Mouse (Mus musculus): Measurements from ENCODE around the gene Emc10. TPM values are rescaled to one million over a fixed set of nuclear protein-coding genes. Genes with fewer than 3 reads are reported as not detected.

Gene Emc10
- total and polyA plus RNA-seq, 3 experiments: 91.4 to 149 TPM; not detected in 1

GRCm38 (mm10) chr7:44535657-44536589 is 39.6 kb upstream of the Emc10 start:
- H3K27ac ChIP-seq (ENCODE audit: control insufficient read depth, low read depth, low read length): no peak overlapping the region
- TF ChIP-seq MEF2A (IDR thresholded peaks at IDR 0.05; ENCODE audit: extremely low read depth, insufficient replicate concordance, low read depth, low read length, poor library complexity, severe bottlenecking) (no peak), CHD1 (IDR thresholded peaks at IDR 0.05; ENCODE audit: low read depth, low read length) (no peak), TAL1 (IDR thresholded peaks at IDR 0.05; ENCODE audit: low read length) (no peak), SIN3A (IDR thresholded peaks at IDR 0.05; ENCODE audit: low read length) (no peak), UBTF (IDR thresholded peaks at IDR 0.05; ENCODE audit: borderline replicate concordance, insufficient read depth, low read depth, low read length) (no peak), KAT2A (conservative IDR thresholded peaks at IDR 0.05; ENCODE audit: low read depth, low read length) (no peak), EP300 (IDR thresholded peaks at IDR 0.05; ENCODE audit: low read depth in 1 of 2, low read length in 2 of 2) (no peak), ETS1 (IDR thresholded peaks at IDR 0.05; ENCODE audit: low read depth, low read length) (no peak)
- no peak overlapping the region for H3K9ac ChIP-seq (ENCODE audit: control insufficient read depth, low read depth, low read length, poor library complexity, severe bottlenecking)
- no peaks in the 10 kb centered on the region for H3K36me3 ChIP-seq (ENCODE audit: control insufficient read depth in 1 of 2, insufficient read depth in 2 of 2, low read length in 2 of 2)
- no peaks in the 10 kb centered on the region for H3K4me1 ChIP-seq (ENCODE audit: control insufficient read depth in 1 of 2, insufficient read depth in 2 of 2, low read length in 2 of 2)
- DNase-seq (ENCODE audit: low read depth, low spot score): no peak
- H3K4me3 ChIP-seq (ENCODE audit: control insufficient read depth in 1 of 2, insufficient read depth in 1 of 2, low read depth in 2 of 2, low read length in 2 of 2): no peak overlapping the region
- H3K27me3 ChIP-seq (ENCODE audit: control insufficient read depth in 1 of 2, insufficient read depth in 2 of 2, low read length in 2 of 2): no peaks in the 10 kb centered on the region
- no peaks in the 10 kb centered on the region for H3K79me2 ChIP-seq (ENCODE audit: control insufficient read depth, insufficient read depth, low read length, poor library complexity)
- no peaks in the 10 kb centered on the region for H3K9me3 ChIP-seq (replicated peaks; ENCODE audit: insufficient read depth, low read length)

- Histone ChIP-seq H3K79me2 (ENCODE audit: control insufficient read depth, insufficient read depth, low read length, poor library complexity) (no peaks in the 10 kb centered on the region), H3K36me3 (ENCODE audit: control insufficient read depth in 1 of 2, insufficient read depth in 2 of 2, low read length in 2 of 2) (no peaks in the 10 kb centered on the region), H3K9me3 (replicated peaks; ENCODE audit: insufficient read depth, low read length) (no peaks in the 10 kb centered on the region), H3K4me1 (ENCODE audit: control insufficient read depth in 1 of 2, insufficient read depth in 2 of 2, low read length in 2 of 2) (no peaks in the 10 kb centered on the region), H3K27me3 (ENCODE audit: control insufficient read depth in 1 of 2, insufficient read depth in 2 of 2, low read length in 2 of 2) (no peaks in the 10 kb centered on the region), H3K27ac (ENCODE audit: control insufficient read depth, low read depth, low read length) (no peak overlapping the region), H3K9ac (ENCODE audit: control insufficient read depth, low read depth, low read length, poor library complexity, severe bottlenecking) (no peak overlapping the region), H3K4me3 (ENCODE audit: control insufficient read depth in 1 of 2, insufficient read depth in 1 of 2, low read depth in 2 of 2, low read length in 2 of 2) (no peak overlapping the region)
- no peak for DNase-seq (ENCODE audit: low read depth, low spot score)
- TF ChIP-seq CTCF (IDR thresholded peaks at IDR 0.05 in 2 of 3, conservative IDR thresholded peaks at IDR 0.05 in 1 of 3; ENCODE audit: control insufficient read depth in 1 of 3, insufficient read depth in 1 of 3, low read depth in 2 of 3, low read length in 3 of 3, poor library complexity in 1 of 3, severe bottlenecking in 1 of 3): peak in 1 of 3 experiments; percentile 5; a peak in 1 of 6 replicates
- no peak; a peak in 1 of 4 replicates for TF ChIP-seq POLR2A (IDR thresholded peaks at IDR 0.05; ENCODE audit: control insufficient read depth in 1 of 2, insufficient read depth in 1 of 2, low read depth in 1 of 2, low read length in 2 of 2, poor library complexity in 1 of 2)
These were observed 38.5 kb upstream of the Emc10 start for GRCm38 (mm10) chr7:44534656-44535441.

- Histone ChIP-seq H3K27me3 (ENCODE audit: control insufficient read depth in 1 of 2, insufficient read depth in 2 of 2, low read length in 2 of 2) (no peaks in the 10 kb centered on the region), H3K79me2 (ENCODE audit: control insufficient read depth, insufficient read depth, low read length, poor library complexity) (no peaks in the 10 kb centered on the region), H3K4me3 (ENCODE audit: control insufficient read depth in 1 of 2, insufficient read depth in 1 of 2, low read depth in 2 of 2, low read length in 2 of 2) (no peak overlapping the region), H3K4me1 (ENCODE audit: control insufficient read depth in 1 of 2, insufficient read depth in 2 of 2, low read length in 2 of 2) (no peaks in the 10 kb centered on the region), H3K9me3 (replicated peaks; ENCODE audit: insufficient read depth, low read length) (no peaks in the 10 kb centered on the region), H3K27ac (ENCODE audit: control insufficient read depth, low read depth, low read length) (no peak overlapping the region), H3K9ac (ENCODE audit: control insufficient read depth, low read depth, low read length, poor library complexity, severe bottlenecking) (no peak overlapping the region), H3K36me3 (ENCODE audit: control insufficient read depth in 1 of 2, insufficient read depth in 2 of 2, low read length in 2 of 2) (no peaks in the 10 kb centered on the region)
- TF ChIP-seq CHD1 (IDR thresholded peaks at IDR 0.05; ENCODE audit: low read depth, low read length) (no peak), MYB (IDR thresholded peaks at IDR 0.05; ENCODE audit: low read depth, low read length) (no peak), JUND (IDR thresholded peaks at IDR 0.05; ENCODE audit: low read depth, low read length) (no peak), MAFK (IDR thresholded peaks at IDR 0.05; ENCODE audit: borderline replicate concordance, low read depth, low read length) (no peak), MAZ (IDR thresholded peaks at IDR 0.05; ENCODE audit: low read depth, low read length) (no peak), RAD21 (IDR thresholded peaks at IDR 0.05; ENCODE audit: low read depth, low read length) (no peak)
- DNase-seq (ENCODE audit: low read depth, low spot score): no peak
These were observed 37.9 kb upstream of the Emc10 start for GRCm38 (mm10) chr7:44534242-44534641.
